Mouse (Mus musculus): ENCODE results near the gene Rock2.

DNA sequence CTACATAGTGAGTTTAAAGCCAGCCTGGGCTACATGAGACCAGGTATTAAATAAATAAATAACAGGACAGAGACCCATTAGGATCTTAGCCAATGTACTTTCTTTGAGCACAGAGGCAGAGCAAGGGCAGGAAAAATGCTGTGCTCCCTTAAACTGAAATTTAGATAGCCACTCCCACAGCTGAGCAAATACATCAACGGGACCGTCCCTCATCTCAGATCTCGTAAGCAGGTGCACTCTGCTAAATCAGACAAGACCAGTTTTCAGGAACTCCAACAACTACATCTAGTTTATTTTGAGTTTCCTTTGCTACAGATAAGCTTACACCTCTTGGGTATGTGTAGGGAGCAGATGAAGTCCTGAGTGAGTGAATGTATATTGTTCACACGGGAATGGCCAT is 36.6 kb upstream of the Rock2 start:
- TF ChIP-seq POLR2A (IDR thresholded peaks at IDR 0.05; ENCODE audit: low read depth, low read length) (no peak), CTCF (conservative IDR thresholded peaks at IDR 0.05; ENCODE audit: insufficient read depth, insufficient read length, low read depth, low read length) (no peak)
